Mouse (Mus musculus): ENCODE data around the gene Bank1. TPM values are rescaled to one million over a fixed set of nuclear protein-coding genes. Genes with fewer than 3 reads are reported as not detected.

Bank1 gene
- polyA plus RNA-seq (2014; fragmentation: Illumina TruSeq; extraction: RNeasy Lipid Tissue Mini Kit (QIAGEN cat#74804); ENCODE audit: low read depth, low replicate concordance): 1.4 TPM

GRCm38 (mm10) chr3:136325783-136326182 lies at the start of gene Bank1:
Gene Bank1 (minus strand): TSS chr3:136326066.

Data from adipose tissue, adult 10 weeks (tissue).